Mouse (Mus musculus) induced T-regulatory cell, adult 2 months (primary cell): ENCODE measurements around the gene Gm2035.
"Not testable (repeated sequence)": the region's sequence is repeated elsewhere in the genome, so short reads cannot be mapped to it uniquely, and the experiment has no call there.

ENCODE experiments used
- DNase-seq: peaks from one replicate; pipeline ENCODE4 v3.0.0-alpha.2; 2012; ENCODE audit warnings: low read depth

The Gm2035 gene

DNA sequence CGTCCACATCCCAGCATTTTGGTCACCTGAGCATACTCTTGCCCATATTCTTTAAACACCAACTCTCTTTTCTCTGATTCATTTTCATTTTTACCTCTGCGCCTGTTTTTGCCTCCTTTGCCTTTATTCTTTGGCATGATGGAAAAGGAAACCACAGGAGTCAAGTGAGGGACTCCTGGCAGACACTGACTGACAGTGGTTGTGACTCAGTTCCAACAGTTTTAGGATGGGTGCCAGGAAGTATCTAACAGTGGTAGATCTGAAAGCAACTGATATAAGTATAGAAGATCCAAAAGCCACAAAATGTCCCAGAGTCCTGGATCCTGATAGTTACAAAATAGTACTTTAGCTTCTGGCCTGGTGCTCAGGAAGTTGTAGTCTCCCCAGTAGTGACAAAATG, at the start of gene Gm2035:
Gene Gm2035, minus strand, starts transcription at position 137 of the 400 bp plus-strand sequence.
- DNase-seq: not testable (repeated sequence)

DNA sequence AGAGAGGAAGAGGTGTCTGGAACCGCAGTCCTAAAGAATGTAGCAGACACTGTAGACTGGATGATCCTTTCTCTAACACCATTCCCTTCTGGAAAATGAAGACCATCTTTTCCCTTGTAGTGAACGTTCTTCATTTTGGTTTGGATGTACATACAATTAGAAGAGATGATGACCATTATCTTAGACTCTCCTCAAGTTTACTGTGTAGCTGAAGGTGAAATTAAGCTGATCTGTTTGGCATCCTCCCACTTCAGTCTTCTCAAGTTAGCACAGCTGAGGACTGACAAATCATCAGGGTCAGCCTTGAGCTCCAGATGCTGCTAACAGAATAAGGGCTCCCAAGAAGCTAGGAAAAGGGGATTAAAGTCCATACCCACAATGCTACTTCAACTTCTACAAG, 34.1 kb upstream of the Gm2035 start, which contains the start of gene Gm2042:
Gene Gm2042, plus strand, starts transcription at position 301 of the 400 bp plus-strand sequence.
- DNase-seq: not testable (repeated sequence)

DNA sequence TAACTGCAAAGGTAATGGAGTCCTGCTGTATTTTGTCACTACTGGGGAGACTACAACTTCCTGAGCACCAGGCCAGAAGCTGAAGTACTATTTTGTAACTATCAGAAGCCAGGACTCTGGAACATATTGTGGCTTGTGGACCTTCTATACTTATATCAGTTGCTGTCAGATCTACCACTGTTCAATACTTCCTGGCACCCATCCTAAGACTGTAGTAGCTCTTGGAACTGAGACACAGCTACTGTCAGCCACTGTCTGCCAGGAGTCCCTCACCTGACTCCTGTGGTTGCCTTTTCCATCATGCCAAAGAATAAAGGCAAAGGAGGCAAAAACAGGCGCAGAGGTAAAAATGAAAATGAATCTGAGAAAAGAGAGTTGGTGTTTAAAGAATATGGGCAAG, 24.6 kb downstream of the Gm2035 start, which contains the start of gene Gm2022:
Gene Gm2022, plus strand, starts transcription at position 301 of the 400 bp plus-strand sequence.
- not testable (repeated sequence) for DNase-seq

DNA sequence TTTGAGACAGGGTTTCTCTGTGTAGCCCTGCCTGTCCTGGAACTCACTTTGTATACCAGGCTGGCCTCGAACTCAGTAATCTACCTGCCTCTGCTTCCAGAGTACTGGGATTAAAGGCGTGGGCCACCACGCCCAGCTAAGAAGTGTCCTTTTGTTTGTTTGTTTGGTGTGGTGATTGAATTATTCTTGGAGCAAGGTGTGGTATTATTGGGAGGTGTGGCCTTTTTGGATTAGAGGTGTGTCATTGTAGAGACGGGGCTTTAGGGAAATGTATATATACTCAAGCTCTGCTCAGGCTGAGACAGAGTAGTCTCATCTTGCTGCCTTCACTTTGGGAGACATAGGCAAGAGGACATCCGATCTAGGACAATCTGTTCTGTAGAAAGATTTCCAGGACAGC, 45.9 kb downstream of the Gm2035 start, which contains the start of gene Gm2016:
Gene Gm2016, plus strand, starts transcription at position 301 of the 400 bp plus-strand sequence.
- not testable (repeated sequence) for DNase-seq
